Mouse (Mus musculus) left cerebral cortex, postnatal 10 days (tissue): ENCODE measurements around the gene Il27ra. TPM values are rescaled to one million over a fixed set of nuclear protein-coding genes. Genes with fewer than 3 reads are reported as not detected.

Source experiments
- DNase-seq, 2 experiments: peaks; one replicate each; pipeline ENCODE4 v3.0.0; 2021 to 2022; ENCODE audit warnings: low spot score in 2 of 2, mixed read lengths in 1 of 2; ENCODE audit errors: extremely low spot score in 1 of 2
- intact Hi-C: fragments of 180-260 bp; cut with DNase I; formaldehyde crosslinking; loops from one replicate; pipeline ENCODE4 v1.15.1; 2025
- total RNA-seq, 2 experiments: library from RNA; stranded (reverse); gene quantifications; 2 replicates each; pipeline ENCODE4 v1.2.3; 2021

Gene Il27ra
- total RNA-seq, result 1 to 10 TPM in 1 of 2 experiments, under 1 TPM in 1; 0.86 to 1.0 TPM

DNA sequence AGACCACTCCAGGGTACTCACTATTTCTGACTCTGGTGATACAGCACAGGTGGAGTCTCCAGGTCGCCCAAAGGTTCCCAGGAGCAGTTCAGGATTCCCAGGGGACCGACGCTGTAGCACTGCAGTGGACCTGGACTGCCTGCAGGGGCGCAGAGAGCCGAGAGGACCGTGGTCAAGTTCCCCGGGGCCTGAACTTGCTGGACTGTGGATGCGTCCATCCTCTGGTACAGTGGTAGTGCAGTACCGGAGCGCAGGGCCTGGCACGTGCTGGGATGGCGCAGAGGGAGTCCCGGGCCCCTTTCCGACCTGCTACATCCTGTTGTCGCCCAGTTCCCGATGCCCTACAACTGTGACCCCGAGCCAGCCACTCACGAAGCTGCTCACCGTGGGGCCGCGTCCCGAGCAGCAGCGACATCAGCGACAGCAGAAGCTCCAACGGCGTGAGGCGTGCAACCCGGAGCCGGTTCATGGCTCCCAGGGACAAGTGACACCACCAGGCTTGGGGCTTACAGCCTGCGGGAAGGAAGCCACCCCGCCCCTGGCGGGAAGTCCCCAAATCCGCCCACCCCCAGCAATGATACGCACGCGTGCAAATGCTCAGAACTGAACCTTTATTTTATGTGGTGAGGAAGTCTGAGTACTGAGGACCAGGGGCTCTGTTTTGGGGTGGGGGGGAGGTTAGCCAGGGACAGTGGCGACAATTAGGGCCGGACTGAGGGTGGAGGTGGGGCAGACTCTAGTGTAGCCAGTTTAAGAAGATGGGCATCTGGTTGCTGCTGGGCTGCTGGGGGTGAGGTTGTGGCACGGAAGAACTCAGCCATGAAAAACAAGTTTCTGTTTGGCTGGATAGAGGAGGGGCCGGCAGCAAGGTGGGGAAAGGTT lies at the start of gene Il27ra:
Gene Il27ra, minus strand, starts transcription at position 524 of the 882 bp plus-strand sequence.
- DNase-seq, result peak in 1 of 2 experiments; percentile 81
- intact Hi-C loops, result no loop called here

DNA sequence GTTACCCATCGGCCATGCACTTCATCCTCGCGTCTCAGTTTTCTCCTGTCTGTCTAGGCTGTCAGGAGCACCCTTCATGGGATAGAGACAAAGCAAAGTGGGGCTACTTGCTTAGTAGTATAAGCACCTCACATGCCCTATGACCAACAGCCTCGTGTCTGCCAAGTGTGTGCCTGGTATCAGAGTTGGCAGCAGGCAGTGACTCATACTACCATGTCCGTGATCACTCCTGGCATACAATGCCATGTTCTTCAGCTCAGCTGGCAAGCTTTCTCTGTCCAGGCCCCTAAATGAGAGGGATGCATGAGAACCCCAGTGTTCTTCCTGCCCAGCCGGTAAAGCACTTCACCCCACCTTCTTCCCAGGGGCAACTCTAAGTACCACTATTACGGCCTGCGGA lies 48.2 kb upstream of the Il27ra start:
- intact Hi-C loops, result no loop called here

DNA sequence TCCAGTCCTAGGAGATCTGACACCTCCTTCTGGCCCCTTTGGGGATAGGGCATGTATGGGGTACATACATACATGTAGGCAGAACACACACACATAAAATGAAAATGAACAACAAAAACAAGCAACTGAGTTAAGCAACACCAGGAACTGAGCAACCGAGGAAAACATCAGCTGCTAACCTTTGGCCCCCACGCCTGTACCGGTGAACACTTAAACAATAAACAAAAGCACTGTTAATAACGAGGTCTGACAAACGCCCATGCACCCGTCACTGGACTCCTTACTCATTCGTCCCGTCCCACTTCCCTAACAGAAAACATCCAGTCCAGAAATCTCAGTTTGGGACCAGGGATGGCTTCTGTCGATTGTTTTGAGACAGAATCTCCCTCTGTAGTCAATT lies 46.9 kb upstream of the Il27ra start:
- intact Hi-C loops, result no loop called here
- DNase-seq, result no peak

More for the DNA sequence above, 48.2 kb upstream of the Il27ra start:
- DNase-seq, result no peak

DNA sequence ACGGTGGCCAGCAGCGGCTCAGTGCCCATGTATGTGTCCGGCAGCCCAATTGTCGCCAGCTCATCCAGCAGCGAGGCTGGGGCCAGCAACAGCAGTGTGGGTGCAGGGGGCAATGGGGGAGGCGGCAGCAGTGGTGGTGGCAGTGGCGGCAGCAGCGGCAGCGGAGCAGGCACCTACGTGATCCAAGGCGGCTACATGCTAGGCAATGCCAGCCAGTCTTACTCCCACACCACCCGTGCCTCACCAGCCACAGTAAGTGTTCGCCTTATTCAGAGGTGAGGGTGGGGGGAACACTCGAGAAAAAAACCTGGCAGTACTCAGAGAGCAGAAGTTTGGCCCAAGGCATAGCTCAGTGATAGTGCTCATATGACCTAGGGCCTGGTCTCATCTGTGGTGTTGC lies 45.4 kb upstream of the Il27ra start:
- DNase-seq, result no peak
- intact Hi-C loops, result no loop called here

DNA sequence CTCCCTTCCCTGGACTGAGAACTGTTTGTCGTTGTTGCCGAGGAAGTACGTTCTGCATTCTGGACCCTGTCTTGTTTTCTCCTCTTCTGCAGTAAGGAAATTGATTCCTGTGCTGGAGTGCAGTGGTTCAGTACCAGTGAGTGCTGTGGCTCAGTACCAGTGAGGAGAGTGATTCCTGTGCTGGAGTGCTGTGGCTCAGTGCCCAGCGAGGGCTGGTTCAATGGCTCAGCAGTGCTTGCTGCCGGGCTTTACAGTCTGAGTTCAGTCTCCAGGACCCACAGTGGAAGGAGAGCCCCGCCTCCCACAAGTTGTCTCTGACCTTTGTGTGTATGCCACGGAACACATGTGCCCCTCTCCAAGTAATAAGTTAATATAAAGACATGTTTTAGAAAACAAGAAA lies 44.8 kb upstream of the Il27ra start:
- intact Hi-C loops, result no loop called here
- no peak for DNase-seq

DNA sequence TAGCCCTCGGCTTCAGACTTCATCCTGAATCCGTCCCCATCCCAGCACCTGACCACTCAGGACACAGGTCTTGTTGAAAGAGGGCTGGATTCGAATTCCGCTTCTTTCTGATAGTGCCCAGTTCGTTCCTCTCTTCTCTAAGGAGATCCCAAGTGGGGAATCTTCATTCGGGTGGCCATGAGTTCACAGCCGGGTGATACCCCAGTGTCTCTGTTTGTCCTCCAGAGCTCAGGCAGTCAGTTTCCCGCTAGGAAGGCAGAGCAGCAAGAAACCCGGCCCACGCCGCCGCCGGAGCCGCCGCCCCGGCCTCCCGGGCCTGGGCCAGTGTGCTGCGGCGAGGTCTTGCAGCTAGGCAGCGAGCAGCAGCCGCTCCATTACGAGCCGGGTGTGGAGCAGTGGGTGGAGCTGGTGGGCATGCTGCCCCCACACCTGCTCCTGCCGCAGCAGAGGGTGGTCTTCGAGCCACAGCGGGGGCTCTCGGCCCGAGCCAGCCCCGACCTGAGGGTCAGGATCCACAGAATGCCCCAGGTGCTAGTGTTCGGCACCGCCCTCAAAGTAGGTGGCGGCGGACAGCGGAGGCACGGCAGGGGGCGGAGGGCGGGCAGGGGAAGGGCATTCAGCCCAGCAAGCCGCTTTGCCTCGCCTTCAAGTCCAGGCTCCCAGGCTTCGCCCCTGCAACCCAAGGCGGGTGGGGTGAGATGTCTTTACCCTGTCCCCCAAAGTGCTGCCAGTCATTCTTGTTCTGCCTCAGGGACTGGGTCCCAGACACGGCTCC lies 42.1 kb upstream of the Il27ra start:
- no peak for DNase-seq

DNA sequence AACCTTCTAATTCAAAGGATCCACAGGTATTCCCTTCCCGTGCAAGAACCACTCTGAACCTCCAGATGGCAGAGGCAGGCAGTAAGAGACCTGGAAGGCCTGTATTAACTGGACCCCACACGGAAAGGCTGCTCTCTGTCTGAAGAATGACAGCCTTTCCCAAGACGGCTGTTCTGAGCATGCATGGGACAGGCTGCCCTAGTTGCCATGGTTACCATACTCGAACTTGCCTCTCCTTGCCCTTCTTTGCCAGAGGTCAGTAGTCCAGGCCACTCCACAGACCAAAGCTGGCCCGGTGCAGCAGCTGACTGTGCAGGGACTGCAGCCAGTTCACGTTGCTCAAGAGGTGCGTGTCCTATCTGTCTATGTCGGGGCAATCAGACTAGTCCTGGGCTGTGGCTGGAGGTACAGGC lies 41.4 kb upstream of the Il27ra start:
- intact Hi-C loops, result no loop called here
- DNase-seq, result no peak

More for the DNA sequence above, 42.1 kb upstream of the Il27ra start:
- intact Hi-C loops, result no loop called here

DNA sequence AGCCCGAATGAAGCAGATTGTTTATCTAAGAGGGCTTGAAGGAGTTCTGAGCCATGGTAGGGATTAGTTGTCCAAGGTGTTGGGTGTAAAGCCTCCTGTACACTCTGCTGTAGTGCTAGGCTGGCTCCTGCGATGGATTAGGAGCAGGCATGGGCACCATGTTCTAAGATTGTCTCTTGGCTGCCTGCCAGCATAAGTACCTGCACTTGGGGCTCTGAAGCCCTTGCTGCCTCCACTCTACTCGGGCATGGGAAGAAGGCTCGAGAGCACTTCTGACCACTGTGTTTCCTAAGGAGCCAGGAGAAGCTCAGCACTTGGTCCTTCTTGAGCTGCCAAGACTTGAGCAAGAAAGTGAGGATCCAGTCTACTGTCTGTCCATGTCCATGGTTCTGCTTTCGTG lies 36.8 kb upstream of the Il27ra start:
- DNase-seq, result no peak
- intact Hi-C loops, result no loop called here

DNA sequence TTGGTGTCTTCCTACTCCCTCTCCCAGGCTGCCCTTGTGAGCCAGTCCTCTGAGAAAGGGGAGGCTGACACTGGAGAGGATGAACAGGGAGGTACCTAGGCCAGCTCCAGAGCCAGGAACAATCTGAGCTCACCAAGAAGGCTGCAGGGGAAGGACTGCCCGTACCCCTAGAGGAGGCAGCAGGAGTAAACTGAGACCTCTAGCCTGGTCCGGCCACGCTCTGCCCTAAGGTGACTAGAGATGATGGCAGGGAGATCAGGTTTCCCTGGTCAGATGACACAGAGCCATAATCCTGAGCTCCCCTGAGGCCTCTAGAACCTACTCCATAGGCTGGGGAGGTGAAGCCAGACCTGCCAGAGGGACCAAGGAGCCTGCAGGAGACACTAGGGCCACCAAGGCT lies 34.5 kb upstream of the Il27ra start:
- intact Hi-C loops, result no loop called here

DNA sequence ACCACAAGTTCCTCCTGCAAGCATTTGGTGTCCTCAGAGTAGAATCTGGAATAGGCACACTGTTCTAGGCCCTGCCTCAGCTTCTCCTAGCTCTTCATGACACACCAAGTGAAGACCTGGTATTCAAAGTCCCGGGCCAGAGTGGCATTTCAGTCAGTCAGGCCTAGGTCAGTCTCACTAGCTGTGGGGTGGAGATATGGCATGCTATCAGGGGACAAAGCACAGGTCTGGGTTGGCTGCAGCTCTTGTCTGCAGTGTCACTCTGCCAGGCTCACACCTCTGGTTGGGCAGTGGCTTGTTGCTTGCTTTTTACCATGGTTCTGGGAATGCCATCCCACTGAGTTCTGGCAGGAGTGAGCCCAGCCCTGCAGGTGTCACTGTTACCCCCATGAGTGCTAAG lies 34.0 kb upstream of the Il27ra start:
- no peak for DNase-seq
- intact Hi-C loops, result no loop called here

More for the DNA sequence above, 34.5 kb upstream of the Il27ra start:
- DNase-seq, result no peak

DNA sequence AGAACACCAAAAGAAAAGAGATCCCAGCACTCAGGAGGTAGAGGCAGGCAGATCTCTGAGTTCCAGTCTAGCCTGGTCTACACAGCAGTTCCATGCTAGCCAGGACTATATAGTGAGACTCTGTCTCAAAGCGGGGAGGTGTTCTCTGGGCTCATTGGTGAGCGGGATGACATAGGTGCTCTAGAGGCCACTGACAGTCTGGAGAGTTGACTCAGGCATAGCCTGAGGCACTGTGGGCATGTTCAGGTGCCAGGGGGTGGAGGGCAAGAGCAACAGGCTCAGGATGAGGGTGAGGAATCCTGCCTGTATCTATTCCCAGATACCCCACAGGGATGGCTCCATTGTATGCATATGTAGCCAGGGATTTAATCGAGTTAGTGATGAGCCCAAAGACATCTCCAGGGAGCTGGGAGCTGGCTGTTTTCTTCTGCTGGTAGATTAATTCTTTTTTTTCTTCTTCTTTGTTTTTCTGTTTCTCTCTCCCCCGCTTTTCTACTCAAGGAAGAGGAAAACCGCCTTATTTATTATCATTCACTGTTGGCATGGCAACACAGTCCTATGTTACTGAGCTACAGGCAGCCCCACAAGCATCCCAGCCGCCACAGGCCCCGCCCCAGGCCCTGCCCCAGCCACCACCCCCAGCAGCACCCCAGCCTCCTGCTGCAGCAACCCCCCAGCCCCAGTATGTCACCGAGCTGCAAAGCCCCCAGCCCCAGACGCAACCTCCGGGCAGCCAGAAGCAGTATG lies 31.0 kb upstream of the Il27ra start:
- intact Hi-C loops, result no loop called here
- no peak for DNase-seq

DNA sequence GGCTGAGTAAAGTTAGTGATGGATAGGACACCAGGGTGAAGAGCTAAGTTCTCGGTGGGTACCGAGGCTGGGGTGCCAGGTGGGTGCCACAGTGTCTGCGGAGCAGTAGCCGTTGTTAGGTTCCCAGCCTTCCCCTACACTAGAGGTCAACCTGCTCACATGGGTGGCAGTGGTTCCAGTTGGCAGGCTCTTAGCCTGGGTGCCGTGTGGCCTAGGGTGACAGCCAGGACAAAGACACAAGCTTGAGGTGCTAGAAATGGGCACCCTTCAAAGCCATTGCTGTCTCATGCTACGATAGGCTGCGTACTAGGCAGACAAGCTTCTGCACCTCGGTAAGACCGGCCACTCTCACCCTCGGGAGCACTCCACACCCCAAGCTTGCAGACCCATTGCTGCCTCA lies 29.9 kb upstream of the Il27ra start:
- no peak for DNase-seq
- intact Hi-C loops, result no loop called here

DNA sequence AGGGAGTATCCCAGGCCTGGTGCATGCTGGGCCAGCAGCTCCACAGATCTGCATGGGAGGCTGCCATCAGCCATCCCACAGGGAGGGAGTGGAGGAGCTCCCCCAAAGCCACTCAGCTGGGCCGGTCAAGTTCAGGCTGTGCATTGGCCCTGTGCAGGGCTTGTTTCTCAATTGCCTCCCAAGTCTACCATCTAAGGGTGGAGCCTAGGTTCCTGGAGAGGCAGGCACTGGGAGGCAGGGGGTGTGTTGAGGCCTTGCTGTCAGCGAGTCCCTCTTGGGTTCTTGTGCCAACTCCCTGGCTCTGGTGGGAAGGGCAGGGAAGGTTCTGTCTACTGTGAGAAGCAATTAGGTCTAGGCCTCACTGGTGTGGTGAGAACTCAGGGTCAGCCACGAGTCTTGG lies 29.5 kb upstream of the Il27ra start:
- no peak for DNase-seq
- intact Hi-C loops, result no loop called here

DNA sequence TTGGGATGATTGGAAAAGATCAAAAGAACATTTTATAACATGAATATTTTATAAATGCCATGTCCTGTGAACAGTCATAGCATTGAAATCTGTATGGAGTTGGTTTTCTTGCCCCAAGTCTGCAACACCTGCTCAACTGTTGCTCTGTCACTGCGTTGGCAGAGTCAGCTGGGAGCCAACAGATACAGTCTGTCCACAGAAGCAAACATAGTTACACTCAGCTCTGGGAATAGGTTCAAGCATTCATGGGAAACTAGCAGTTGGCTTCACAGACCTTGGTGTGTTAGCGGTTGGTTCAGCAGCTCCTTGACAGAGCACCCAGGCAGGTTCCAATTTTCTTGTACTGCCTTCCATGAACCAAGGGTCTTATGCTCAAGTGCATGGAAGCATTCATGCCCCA lies 28.3 kb upstream of the Il27ra start:
- intact Hi-C loops, result no loop called here

DNA sequence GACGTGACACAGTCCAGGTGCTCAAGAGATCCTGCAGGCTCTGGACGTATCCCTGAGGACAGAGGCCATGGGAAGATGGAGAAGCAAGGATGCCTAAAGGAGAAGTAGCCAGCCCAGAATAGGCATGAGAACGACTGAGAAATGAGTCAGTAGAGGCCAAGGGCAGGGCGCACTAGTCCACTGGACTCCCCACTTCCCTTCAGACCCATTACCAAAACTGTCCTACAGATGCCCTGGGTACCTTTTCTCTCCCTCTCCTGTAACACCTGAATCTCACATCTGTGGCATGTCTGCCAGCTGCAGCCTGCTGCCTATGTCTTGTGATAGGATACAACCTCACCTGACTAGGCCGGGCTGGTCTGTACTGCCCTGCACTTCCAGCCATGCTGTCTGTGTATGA lies 27.9 kb upstream of the Il27ra start:
- intact Hi-C loops, result no loop called here
- no peak for DNase-seq

More for the DNA sequence above, 28.3 kb upstream of the Il27ra start:
- DNase-seq, result peak in 1 of 2 experiments; percentile 70

DNA sequence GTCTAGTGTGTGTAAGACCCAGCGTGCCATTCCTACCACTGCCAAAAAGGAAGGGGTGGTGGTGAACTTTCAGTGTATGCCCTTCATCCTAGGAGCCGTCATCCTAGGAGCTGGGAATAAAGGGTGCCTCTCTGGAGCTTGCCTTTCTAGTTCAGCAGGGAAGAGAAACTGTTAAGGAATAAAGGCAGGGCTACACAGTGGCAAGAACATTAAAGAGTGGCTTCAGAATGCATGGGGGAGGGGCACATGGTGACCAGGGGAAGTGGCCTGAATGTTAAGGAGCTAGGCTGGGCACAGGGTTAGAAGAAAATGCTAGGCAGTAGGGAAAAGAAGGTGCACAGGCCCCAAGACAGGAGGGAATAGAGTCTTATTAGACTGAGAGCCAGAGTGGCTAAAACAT lies 27.4 kb upstream of the Il27ra start:
- no peak for DNase-seq
- intact Hi-C loops, result no loop called here

DNA sequence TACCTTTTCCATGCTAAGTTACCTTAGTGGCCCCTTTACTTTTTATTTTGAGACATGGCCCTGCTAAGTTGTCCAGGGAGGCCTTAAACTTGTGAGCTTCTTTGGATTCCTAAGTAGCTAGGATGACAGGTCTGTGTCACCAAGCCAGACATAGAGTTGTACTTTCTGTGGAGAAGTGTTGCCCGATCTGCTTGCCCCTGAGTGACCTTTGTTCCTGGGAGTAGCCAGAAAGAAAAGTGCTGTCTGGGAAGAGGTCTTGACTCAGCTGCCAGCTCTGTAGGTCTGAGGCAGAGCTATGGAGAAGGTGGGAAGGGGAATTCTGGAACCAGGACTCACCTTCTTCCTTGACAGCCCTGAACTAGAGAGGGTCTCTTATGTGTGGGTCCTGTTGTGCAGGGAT lies 26.8 kb upstream of the Il27ra start:
- intact Hi-C loops, result no loop called here
- DNase-seq, result no peak

DNA sequence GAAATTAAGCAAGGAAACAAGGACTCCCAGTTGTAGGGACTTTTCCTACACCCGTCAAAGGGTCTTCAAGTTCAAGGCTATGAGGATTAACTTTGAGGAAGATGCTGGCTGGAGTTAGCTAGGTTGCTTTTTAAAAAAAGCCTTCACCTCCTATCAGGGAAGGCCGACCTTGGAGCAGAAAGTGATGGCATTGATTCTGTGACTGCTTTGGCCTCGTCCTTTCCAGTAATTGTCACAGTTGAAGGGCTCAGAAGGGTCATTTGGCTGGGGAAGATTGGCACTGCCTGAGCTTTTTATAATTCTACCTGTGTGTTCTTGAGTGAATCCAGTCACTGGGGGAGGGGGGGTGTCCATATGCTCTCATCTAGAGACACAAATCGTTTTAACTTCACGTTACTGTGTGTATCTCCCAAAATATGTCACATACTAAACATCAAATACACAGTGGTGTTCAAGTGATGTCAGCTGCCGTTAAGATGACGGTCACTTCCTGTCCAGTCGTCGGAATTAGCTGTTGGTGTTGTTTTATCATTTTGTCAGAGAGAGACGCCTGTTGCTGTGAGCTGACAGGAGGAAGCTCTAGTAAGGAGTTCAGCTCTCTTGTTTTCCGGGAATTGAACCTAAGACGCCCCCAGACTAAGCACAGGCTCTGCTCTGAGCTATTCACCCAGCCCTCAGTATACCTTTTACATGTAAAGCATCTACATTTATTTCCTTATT lies 26.1 kb upstream of the Il27ra start:
- intact Hi-C loops, result no loop called here
- DNase-seq, result no peak

DNA sequence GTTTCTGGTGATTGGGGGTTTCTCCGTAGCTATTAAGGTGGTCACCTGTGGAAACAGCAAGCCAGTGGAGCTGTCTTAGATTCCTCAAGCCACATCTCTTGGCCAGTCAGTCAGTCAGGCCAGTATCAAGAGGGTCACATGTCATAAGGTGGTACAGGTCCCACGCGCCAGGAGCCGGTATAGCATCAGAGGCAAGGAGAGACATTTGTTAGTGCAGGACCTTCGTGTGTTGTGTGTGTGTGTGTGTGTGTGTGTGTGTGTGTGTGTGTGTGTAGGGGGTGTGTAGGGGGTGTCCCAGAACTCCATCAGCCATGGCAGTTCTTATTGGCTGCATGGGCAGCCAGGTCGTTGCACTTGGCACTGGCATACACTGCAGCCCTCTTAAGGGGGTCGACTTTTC lies 25.5 kb upstream of the Il27ra start:
- no peak for DNase-seq
- intact Hi-C loops, result no loop called here
